Mouse (Mus musculus) heart, adult 2 months (tissue): ENCODE measurements around the gene LTO1.

Experiments used
- CTCF ChIP-seq: fragments of 200-600 bp; IDR thresholded peaks from 2 replicates; pipeline ENCODE4 v1.8.1; 2022; ENCODE audit warnings: antibody characterized with exemption, mild to moderate bottlenecking, moderate library complexity
- POLR2A ChIP-seq: fragments of 200-500 bp; IDR thresholded peaks from 2 replicates; pipeline ENCODE4 v1.6.1; 2011; ENCODE audit warnings: mild to moderate bottlenecking, low read depth, low read length, control low read depth; ENCODE audit not compliant: insufficient read depth

GRCm38 (mm10) chr7:144928889-144929210, 13.9 kb downstream of the LTO1 start:
- no peak for TF ChIP-seq POLR2A
- no peak for TF ChIP-seq CTCF
